Mouse (Mus musculus) MEL (cell line): ENCODE results near the gene Tmx1. TPM values are rescaled to one million over a fixed set of nuclear protein-coding genes. Genes with fewer than 3 reads are reported as not detected.

Experiments
- DNase-seq: peaks from one replicate; pipeline ENCODE4 v3.0.0; 2011; ENCODE audit warnings: low read depth, low spot score
- H3K27ac ChIP-seq: 2 replicates; pipeline ENCODE4 v1.5.1; 2012; ENCODE audit warnings: low read depth, mild to moderate bottlenecking, control low read depth, low read length, moderate library complexity; ENCODE audit not compliant: control insufficient read depth
- H3K27me3 ChIP-seq, 2 experiments: fragments of 150-350 bp in 1 of 2; sonication (generic) in 1 of 2; 2 replicates each; pipeline ENCODE4 v1.6.1; 2012; ENCODE audit warnings: low read length in 2 of 2, mild to moderate bottlenecking in 2 of 2, improper control_type of control experiment in 1 of 2, moderate library complexity in 1 of 2; ENCODE audit not compliant: insufficient read depth in 2 of 2, control insufficient read depth in 1 of 2
- H3K36me3 ChIP-seq, 2 experiments: 2 replicates each; pipeline ENCODE4 v1.6.1; 2012 to 2014; ENCODE audit warnings: low read length in 2 of 2, improper control_type of control experiment in 1 of 2, inconsistent platforms in 1 of 2, mild to moderate bottlenecking in 1 of 2; ENCODE audit not compliant: insufficient read depth in 2 of 2, control insufficient read depth in 1 of 2
- H3K4me1 ChIP-seq, 2 experiments: fragments of 150-350 bp in 1 of 2; sonication (generic) in 1 of 2; 2 replicates each; pipeline ENCODE4 v1.6.1; 2012; ENCODE audit warnings: low read length in 2 of 2, improper control_type of control experiment in 1 of 2, mild to moderate bottlenecking in 1 of 2; ENCODE audit not compliant: insufficient read depth in 2 of 2, control insufficient read depth in 1 of 2
- H3K4me3 ChIP-seq, 2 experiments: fragments of 150-350 bp in 1 of 2; sonication (generic) in 1 of 2; 2 replicates each; pipeline ENCODE4 v1.5.1; 2012; ENCODE audit warnings: low read depth in 2 of 2, low read length in 2 of 2, mild to moderate bottlenecking in 2 of 2, moderate library complexity in 2 of 2, control low read depth in 1 of 2, improper control_type of control experiment in 1 of 2; ENCODE audit not compliant: control insufficient read depth in 1 of 2, insufficient read depth in 1 of 2
- H3K79me2 ChIP-seq: 2 replicates; pipeline ENCODE4 v1.6.1; 2012; ENCODE audit warnings: mild to moderate bottlenecking, low read length, moderate library complexity; ENCODE audit not compliant: control insufficient read depth, poor library complexity, insufficient read depth
- H3K9ac ChIP-seq: 2 replicates; pipeline ENCODE4 v1.6.1; 2012; ENCODE audit warnings: low read depth, mild to moderate bottlenecking, control low read depth, low read length, moderate library complexity; ENCODE audit not compliant: control insufficient read depth, poor library complexity, severe bottlenecking
- H3K9me3 ChIP-seq: fragments of 150-350 bp; sonication (generic); replicated peaks from 2 replicates; pipeline ENCODE4 v1.6.1; 2012; ENCODE audit warnings: mild to moderate bottlenecking, low read length, improper control_type of control experiment, moderate library complexity; ENCODE audit not compliant: insufficient read depth
- CTCF ChIP-seq, 3 experiments: IDR thresholded peaks in 2 of 3; conservative IDR thresholded peaks in 1 of 3; 2 replicates each; pipeline ENCODE4 v1.5.1; 2011 to 2012; ENCODE audit warnings: low read length in 3 of 3, low read depth in 2 of 3, mild to moderate bottlenecking in 2 of 3, improper control_type of control experiment in 1 of 3, inconsistent platforms in 1 of 3, mixed read lengths in 1 of 3, moderate library complexity in 1 of 3; ENCODE audit not compliant: control insufficient read depth in 1 of 3, insufficient read depth in 1 of 3, poor library complexity in 1 of 3, severe bottlenecking in 1 of 3
- EP300 ChIP-seq, 2 experiments: IDR thresholded peaks; 2 replicates each; pipeline ENCODE4 v1.6.1; 2011; ENCODE audit warnings: improper control_type of control experiment in 2 of 2, low read length in 2 of 2, low read depth in 1 of 2, mild to moderate bottlenecking in 1 of 2
- JUND ChIP-seq: IDR thresholded peaks from 2 replicates; pipeline ENCODE4 v1.6.1; 2011; ENCODE audit warnings: low read depth, mild to moderate bottlenecking, improper control_type of control experiment, low read length
- KAT2A ChIP-seq: conservative IDR thresholded peaks from 2 replicates; pipeline ENCODE4 v1.6.1; 2012; ENCODE audit warnings: low read depth, low read length, improper control_type of control experiment, inconsistent platforms
- MAFK ChIP-seq: IDR thresholded peaks from 2 replicates; pipeline ENCODE4 v1.6.1; 2011; ENCODE audit warnings: low read depth, mild to moderate bottlenecking, low read length, improper control_type of control experiment, borderline replicate concordance
- MEF2A ChIP-seq: IDR thresholded peaks from 2 replicates; pipeline ENCODE4 v1.6.1; 2014; ENCODE audit warnings: low read depth, mild to moderate bottlenecking, inconsistent platforms, low read length, improper control_type of control experiment; ENCODE audit not compliant: poor library complexity, insufficient replicate concordance, severe bottlenecking; ENCODE audit errors: extremely low read depth
- MYC ChIP-seq: IDR thresholded peaks from 2 replicates; pipeline ENCODE4 v1.6.1; 2011; ENCODE audit warnings: low read depth, mild to moderate bottlenecking, low read length, improper control_type of control experiment, moderate library complexity
- NELFE ChIP-seq: IDR thresholded peaks from 2 replicates; pipeline ENCODE4 v1.6.1; 2011; ENCODE audit warnings: low read depth, low read length, improper control_type of control experiment
- NRF1 ChIP-seq: IDR thresholded peaks from 2 replicates; pipeline ENCODE4 v1.6.1; 2014; ENCODE audit warnings: low read depth, mild to moderate bottlenecking, inconsistent platforms, low read length, improper control_type of control experiment, moderate library complexity; ENCODE audit not compliant: poor library complexity, insufficient read depth, severe bottlenecking
- POLR2A ChIP-seq, 2 experiments: IDR thresholded peaks; 2 replicates each; pipeline ENCODE4 v1.6.1; 2011 to 2012; ENCODE audit warnings: low read length in 2 of 2, mild to moderate bottlenecking in 2 of 2, control low read depth in 1 of 2, improper control_type of control experiment in 1 of 2, low read depth in 1 of 2, moderate library complexity in 1 of 2; ENCODE audit not compliant: control insufficient read depth in 1 of 2, insufficient read depth in 1 of 2, poor library complexity in 1 of 2
- POLR2AphosphoS5 ChIP-seq: IDR thresholded peaks from 2 replicates; pipeline ENCODE4 v1.6.1; 2012; ENCODE audit warnings: low read depth, borderline replicate concordance, mild to moderate bottlenecking, inconsistent platforms, low read length, moderate library complexity, mixed read lengths
- RCOR1 ChIP-seq: IDR thresholded peaks from 2 replicates; pipeline ENCODE4 v1.6.1; 2012; ENCODE audit warnings: low read depth, mild to moderate bottlenecking, inconsistent platforms, low read length, improper control_type of control experiment
- TAL1 ChIP-seq: IDR thresholded peaks from 2 replicates; pipeline ENCODE4 v1.6.1; 2012; ENCODE audit warnings: mild to moderate bottlenecking, inconsistent platforms, low read length, moderate library complexity, mixed read lengths
- TBP ChIP-seq: IDR thresholded peaks from 2 replicates; pipeline ENCODE4 v1.8.0; 2011; ENCODE audit warnings: low read depth, low read length, improper control_type of control experiment
- TCF12 ChIP-seq: IDR thresholded peaks from 2 replicates; pipeline ENCODE4 v1.6.1; 2014; ENCODE audit warnings: low read depth, mild to moderate bottlenecking, inconsistent platforms, low read length, improper control_type of control experiment, moderate library complexity
- UBTF ChIP-seq: IDR thresholded peaks from 2 replicates; pipeline ENCODE4 v1.6.1; 2012; ENCODE audit warnings: low read depth, mild to moderate bottlenecking, inconsistent platforms, low read length, improper control_type of control experiment, moderate library complexity, borderline replicate concordance; ENCODE audit not compliant: insufficient read depth
- USF1 ChIP-seq: IDR thresholded peaks from 2 replicates; pipeline ENCODE4 v1.6.1; 2014; ENCODE audit warnings: low read depth, mild to moderate bottlenecking, inconsistent platforms, low read length, improper control_type of control experiment, moderate library complexity
- ZC3H11A ChIP-seq: IDR thresholded peaks from 2 replicates; pipeline ENCODE4 v1.6.1; 2012; ENCODE audit warnings: low read depth, mild to moderate bottlenecking, inconsistent platforms, low read length, improper control_type of control experiment
- ZMIZ1 ChIP-seq: IDR thresholded peaks from 2 replicates; pipeline ENCODE4 v1.6.1; 2012; ENCODE audit warnings: low read depth, mild to moderate bottlenecking, inconsistent platforms, low read length, improper control_type of control experiment, moderate library complexity
- ZNF384 ChIP-seq: IDR thresholded peaks from 2 replicates; pipeline ENCODE4 v1.6.1; 2012; ENCODE audit warnings: low read depth, mild to moderate bottlenecking, inconsistent platforms, low read length, improper control_type of control experiment
- polyA plus RNA-seq, 2 experiments: library from polyadenylated mRNA; stranded (reverse) in 1 of 2; unstranded in 1 of 2; fragments of >175 nt in 1 of 2; fragments of >200 nt in 1 of 2; gene quantifications; 2 replicates each; pipeline versions ENCODE4 v1.2.1 to v1.2.4; 2012; ENCODE audit warnings: low replicate concordance in 2 of 2, low read depth in 1 of 2; ENCODE audit not compliant: insufficient read length in 2 of 2, insufficient read depth in 1 of 2, missing spikeins in 1 of 2
- total RNA-seq: library from RNA; depleted of rRNA; stranded (reverse); fragments of 300-350 nt; gene quantifications from 2 replicates; pipeline ENCODE4 v1.2.3, GENCODE M21; 2012

Gene Tmx1
- total and polyA plus RNA-seq, 3 experiments = 51.9 to 71.6 TPM; not detected in 1

- H3K27ac ChIP-seq = no peak overlapping the region
- H3K27me3 ChIP-seq = peaks cover 1 to 2% of the 10 kb centered on the region in 2 experiments
- DNase-seq = no peak
- H3K4me1 ChIP-seq = 0 out of 4 replicates have a peak, but pooled peaks cover 0 to 2% of the 10 kb centered on the region in 2 experiments
- no peaks in the 10 kb centered on the region for H3K36me3 ChIP-seq
- H3K9me3 ChIP-seq = no peaks in the 10 kb centered on the region
- H3K4me3 ChIP-seq = no peak overlapping the region
- H3K79me2 ChIP-seq = no peaks in the 10 kb centered on the region
- TF ChIP-seq ZNF384 (no peak), UBTF (no peak), KAT2A (no peak), MAFK (no peak), ZC3H11A (no peak), JUND (no peak), MYC (no peak), POLR2A (IDR thresholded peaks at IDR 0.05; ENCODE audit: control insufficient read depth in 1 of 2, insufficient read depth in 1 of 2, low read depth in 1 of 2, low read length in 2 of 2, poor library complexity in 1 of 2) (no peak), CTCF (IDR thresholded peaks at IDR 0.05 in 2 of 3, conservative IDR thresholded peaks at IDR 0.05 in 1 of 3; ENCODE audit: control insufficient read depth in 1 of 3, insufficient read depth in 1 of 3, low read depth in 2 of 3, low read length in 3 of 3, poor library complexity in 1 of 3, severe bottlenecking in 1 of 3) (no peak), RCOR1 (no peak), NELFE (no peak), NRF1 (no peak), USF1 (no peak), MEF2A (no peak), ZMIZ1 (no peak), TCF12 (no peak), TAL1 (no peak), TBP (no peak)
- H3K9ac ChIP-seq = no peak overlapping the region
Measured at GRCm38 (mm10) chr12:70427885-70428284, 25.0 kb upstream of the Tmx1 start.

GRCm38 (mm10) chr12:70429637-70430036 lies 23.3 kb upstream of the Tmx1 start:
- no peak for TF ChIP-seq POLR2AphosphoS5
- TF ChIP-seq EP300 (IDR thresholded peaks at IDR 0.05; ENCODE audit: low read depth in 1 of 2, low read length in 2 of 2) = peak in 1 of 2 experiments; percentile 36; a peak in 1 of 4 replicates
- H3K9ac ChIP-seq = no peak overlapping the region
- H3K27me3 ChIP-seq = peaks cover 1 to 2% of the 10 kb centered on the region in 2 experiments; a peak in 3 of 4 replicates
- H3K4me1 ChIP-seq = 0 out of 4 replicates have a peak, but pooled peaks cover 0 to 2% of the 10 kb centered on the region in 2 experiments
- no peaks in the 10 kb centered on the region for H3K36me3 ChIP-seq
- DNase-seq = no peak
- H3K4me3 ChIP-seq = no peak overlapping the region
- H3K9me3 ChIP-seq = no peaks in the 10 kb centered on the region
- H3K79me2 ChIP-seq = no peaks in the 10 kb centered on the region
- no peak overlapping the region for H3K27ac ChIP-seq
